Mouse (Mus musculus) layer of hippocampus, adult 18-20 months (tissue): ENCODE data around the gene Serpinf2. TPM values are rescaled to one million over a fixed set of nuclear protein-coding genes. Genes with fewer than 3 reads are reported as not detected.
"Not testable (repeated sequence)": the region's sequence is repeated elsewhere in the genome, so short reads cannot be mapped to it uniquely, and the experiment has no call there.

ENCODE experiments used
- DNase-seq, 2 experiments: peaks; one replicate each; pipeline ENCODE4 v3.0.0; 2022; ENCODE audit warnings: low spot score in 2 of 2
- microRNA-seq, 2 experiments: library from miRNA; unstranded; fragments of <30 nt; microRNA quantifications; one replicate each; pipeline ENCODE4 v1.2.0; 2021
- total RNA-seq, 2 experiments: library from RNA; stranded (reverse); gene quantifications; 2 replicates each; pipeline ENCODE4 v1.2.3; 2021

Serpinf2 gene
- total RNA-seq, 2 experiments from 2014 or later, result 0.53 to 0.59 TPM

GRCm38 (mm10) chr11:75399411-75399841 is 40.0 kb downstream of the Serpinf2 start:
- DNase-seq, result peak; percentile 64 to 81

- DNase-seq, result peak in 1 of 2 experiments; percentile 58
Measured at GRCm38 (mm10) chr11:75397452-75397851, 41.9 kb downstream of the Serpinf2 start.

- DNase-seq, result no peak
Measured at GRCm38 (mm10) chr11:75395611-75396010, 43.8 kb downstream of the Serpinf2 start.

GRCm38 (mm10) chr11:75383529-75383928 is 55.9 kb downstream of the Serpinf2 start:
- not testable (repeated sequence) for DNase-seq

Small RNA genes lying within 50 kb of the gene (microRNA-seq; reads per million reads assigned to microRNA genes)
- gene Mir22, result 9,439 to 14,980 reads per million in 2 experiments

Other genes with a start within 250 kb of the Serpinf2 start
- gene Dph1, start 248.3 kb downstream of the Serpinf2 start, total RNA-seq, result 10 to 100 TPM; 33.2 to 33.9 TPM
- 100 to 1,000 TPM; 109 to 117 TPM for gene Rtn4rl1, start 245.8 kb downstream of the Serpinf2 start, total RNA-seq
- 10 to 100 TPM; 63.7 to 68.1 TPM for gene Rpa1, start 91.3 kb downstream of the Serpinf2 start, total RNA-seq
- gene Smyd4, start 91.2 kb downstream of the Serpinf2 start, total RNA-seq, result 10 to 100 TPM; 14.9 to 16.8 TPM
- gene Serpinf1, start 16.9 kb downstream of the Serpinf2 start, total RNA-seq, result 10 to 100 TPM; 10.6 to 15.4 TPM
- gene Wdr81, start 15.1 kb upstream of the Serpinf2 start, total RNA-seq, result 10 to 100 TPM; 21.6 to 23.3 TPM
- gene Tlcd2, start 22.1 kb upstream of the Serpinf2 start, total RNA-seq, result under 1 TPM in 1 of 2 experiments, not detected in 1; 0.89 TPM
- 100 to 1,000 TPM; 132 to 133 TPM for gene Prpf8, start 47.2 kb upstream of the Serpinf2 start, total RNA-seq
- 1 to 10 TPM in 1 of 2 experiments, under 1 TPM in 1; 0.74 to 1.5 TPM for gene Rilp, start 70.5 kb upstream of the Serpinf2 start, total RNA-seq
- 1 to 10 TPM; 1.0 to 1.1 TPM for gene Scarf1, start 73.9 kb upstream of the Serpinf2 start, total RNA-seq
- gene Slc43a2, start 92.1 kb upstream of the Serpinf2 start, total RNA-seq, result 10 to 100 TPM; 44.2 to 51.3 TPM
- gene Pitpna, start 148.5 kb upstream of the Serpinf2 start, total RNA-seq, result 100 to 1,000 TPM; 279 to 288 TPM
- gene Inpp5k, start 191.4 kb upstream of the Serpinf2 start, total RNA-seq, result 10 to 100 TPM; 40.2 to 45.2 TPM
- gene Myo1c, start 210.9 kb upstream of the Serpinf2 start, total RNA-seq, result 10 to 100 TPM; 12.9 to 14.1 TPM
- 100 to 1,000 TPM; 128 to 129 TPM for gene Crk, start 239.7 kb upstream of the Serpinf2 start, total RNA-seq